Mouse (Mus musculus): ENCODE measurements at regions not wholly inside any gene's neighbourhood (a gene's known extent, or its start where the extent isn't known, plus 50 kb on each side); places are given as distances from the start of the nearest gene placed in this dataset.

GRCm38 (mm10) chr1:169816939-169817338 lies 69.5 kb upstream of the Rgs4 start:
- TF ChIP-seq SRF (IDR thresholded peaks at IDR 0.05; ENCODE audit: control insufficient read depth, insufficient read length, low read depth) (no peak), E2F4 (IDR thresholded peaks at IDR 0.05; ENCODE audit: insufficient read depth) (no peak), POLR2A (IDR thresholded peaks at IDR 0.05; ENCODE audit: insufficient read length, low read depth) (no peak), USF1 (IDR thresholded peaks at IDR 0.05; ENCODE audit: low read depth) (no peak), MYOD1 (IDR thresholded peaks at IDR 0.05; ENCODE audit: control insufficient read depth in 1 of 3, insufficient read length in 2 of 3, low read depth in 2 of 3) (no peak), MAX (IDR thresholded peaks at IDR 0.05; ENCODE audit: low read depth) (no peak)

Measured in myocyte (in vitro differentiated cells).